Mouse (Mus musculus) small intestine, adult 2 months (tissue): Measurements from ENCODE around the gene Relt.

Source experiments
- CTCF ChIP-seq: fragments of 200-500 bp; IDR thresholded peaks from 2 replicates; pipeline ENCODE4 v1.5.1; 2012; ENCODE audit warnings: low read depth, mild to moderate bottlenecking, control low read depth, inconsistent platforms, low read length, moderate library complexity, mixed read lengths; ENCODE audit not compliant: insufficient replicate concordance, insufficient read length; ENCODE audit errors: extremely low read depth
- POLR2A ChIP-seq: fragments of 200-500 bp; IDR thresholded peaks from 2 replicates; pipeline ENCODE4 v1.6.1; 2012; ENCODE audit warnings: low read depth, mild to moderate bottlenecking, control low read depth, inconsistent platforms, low read length, moderate library complexity

DNA sequence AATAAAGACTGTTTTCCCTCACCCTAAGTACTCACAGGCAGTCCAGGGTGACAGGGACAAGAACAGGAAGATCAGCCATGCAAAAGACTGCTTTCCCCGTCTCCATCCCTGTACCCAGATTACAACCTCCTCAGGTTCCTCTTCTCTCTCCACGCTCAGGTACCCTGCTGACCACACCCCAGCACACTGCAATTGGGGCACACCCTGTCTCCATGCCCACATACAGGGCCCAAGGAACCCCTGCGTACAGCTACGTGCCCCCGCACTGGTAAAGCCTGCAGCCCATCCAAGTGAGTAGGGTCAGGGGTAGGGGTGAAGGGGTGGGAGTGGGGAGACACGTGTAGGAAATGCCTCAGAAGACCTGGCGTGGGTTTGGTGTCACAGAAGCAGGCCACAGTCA, 28.1 kb downstream of the Relt start:
- TF ChIP-seq CTCF (no peak), POLR2A (no peak)
